Mouse (Mus musculus) hindbrain, embryonic 13.5 days (tissue): Measurements from ENCODE around the gene Mkrn3. TPM values are rescaled to one million over a fixed set of nuclear protein-coding genes. Genes with fewer than 3 reads are reported as not detected.

Source experiments
- ATAC-seq: fragments of 200-750 bp; cut with Nextera tagmentation; 2 replicates; pipeline ENCODE4 v1.8.0; 2017; ENCODE audit warnings: moderate TSS enrichment; ENCODE audit not compliant: low FRiP score
- H3K27ac ChIP-seq: fragments of 300-500 bp; sonication (generic); 2 replicates; pipeline ENCODE4 v1.5.1; 2015; ENCODE audit warnings: inconsistent platforms, mild to moderate bottlenecking, moderate library complexity
- H3K27me3 ChIP-seq: fragments of 300-500 bp; sonication (generic); 2 replicates; pipeline ENCODE4 v1.6.1; 2015; ENCODE audit warnings: mild to moderate bottlenecking, inconsistent platforms
- H3K36me3 ChIP-seq: fragments of 300-500 bp; sonication (generic); 2 replicates; pipeline ENCODE4 v1.6.1; 2015; ENCODE audit warnings: mild to moderate bottlenecking, inconsistent platforms
- H3K4me1 ChIP-seq: fragments of 300-500 bp; sonication (generic); replicated peaks from 2 replicates; pipeline ENCODE4 v1.6.1; 2015; ENCODE audit warnings: inconsistent platforms
- H3K4me2 ChIP-seq: fragments of 300-500 bp; sonication (generic); 2 replicates; pipeline ENCODE4 v1.6.1; 2015; ENCODE audit warnings: inconsistent platforms, mild to moderate bottlenecking, moderate library complexity
- H3K4me3 ChIP-seq: fragments of 300-500 bp; sonication (generic); 2 replicates; pipeline ENCODE4 v1.5.1; 2015; ENCODE audit warnings: mild to moderate bottlenecking, inconsistent platforms
- H3K9ac ChIP-seq: fragments of 300-500 bp; sonication (generic); 2 replicates; pipeline ENCODE4 v1.6.1; 2015; ENCODE audit warnings: mild to moderate bottlenecking, inconsistent platforms
- H3K9me3 ChIP-seq: fragments of 300-500 bp; sonication (generic); 2 replicates; pipeline ENCODE4 v1.6.1; 2016; ENCODE audit warnings: inconsistent platforms
- WGBS: fragments of 180-500 bp; shearing (Covaris S2); methylation state at CpG from one replicate; pipeline ENCODE4 v1.1.7; 2015; 5-methylcytosine and 5-hydroxymethylcytosine counted together
- polyA plus RNA-seq: library from polyadenylated mRNA; unstranded; fragments of >200 nt; fragmentation: Nextera tagmentation; extraction: Ambion mirVana; gene quantifications from 2 replicates; pipeline ENCODE4 v1.2.1, GENCODE M21; 2015

Gene Mkrn3
- polyA plus RNA-seq, 1 experiment from 2014 or later = 19.4 TPM

DNA sequence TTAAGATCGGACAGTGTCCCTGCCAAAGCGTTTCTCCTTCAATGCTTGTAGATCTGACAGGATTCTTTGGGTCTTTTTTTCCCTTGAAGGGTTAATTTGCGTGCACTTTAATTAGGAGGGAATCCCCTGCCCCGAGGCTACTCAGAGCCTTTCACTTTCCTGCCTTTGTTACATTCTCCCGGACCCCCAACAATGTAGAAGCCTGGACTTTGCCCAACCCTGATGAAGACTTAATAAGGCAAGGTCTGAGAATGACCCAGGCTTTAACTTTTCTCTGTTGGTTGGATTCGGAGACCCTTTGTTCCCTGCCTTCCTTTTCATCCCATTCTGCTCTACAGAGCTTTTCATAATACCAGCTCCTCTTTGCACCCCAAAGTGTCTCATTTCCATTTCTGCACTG is 627 bp upstream of the Mkrn3 start:
- ATAC-seq = peak; percentile 41
- WGBS = 46% methylated on average over 6 of the region's 6 CpGs

DNA sequence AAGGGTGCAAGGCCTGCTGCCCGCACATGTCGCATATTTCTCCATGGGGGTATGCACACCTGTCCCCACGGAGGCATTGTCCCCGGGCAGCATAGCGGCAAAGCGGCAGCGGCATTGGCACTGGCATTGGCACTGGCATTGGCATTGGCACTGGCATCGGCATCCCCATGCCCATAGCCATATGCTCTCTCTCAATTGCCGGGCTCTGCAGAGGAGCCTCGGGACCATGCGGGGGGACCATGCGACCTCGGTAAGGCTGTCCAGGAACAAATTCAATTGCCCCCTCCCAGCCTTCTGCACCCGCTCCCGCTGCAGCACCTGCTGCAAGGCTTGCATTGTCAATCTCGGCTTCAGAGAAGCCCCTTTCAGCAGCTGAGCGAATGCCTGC is 840 bp downstream of the Mkrn3 start:
- Histone ChIP-seq H3K9ac (peak overlapping the region; percentile 86), H3K36me3 (no peaks in the 10 kb centered on the region), H3K4me1 (peaks cover 4% of the 10 kb centered on the region; the same call in 1 of the 2 replicates), H3K27ac (peak overlapping the region; percentile 94), H3K27me3 (no peaks in the 10 kb centered on the region), H3K4me2 (peak overlapping the region; percentile 77), H3K4me3 (peak overlapping the region; percentile 68), H3K9me3 (peaks cover 11% of the 10 kb centered on the region; the same call in 1 of the 2 replicates)
- WGBS = 48% methylated on average over 17 of the region's 17 CpGs
- no peak for ATAC-seq

More for the DNA sequence above, 627 bp upstream of the Mkrn3 start:
- Histone ChIP-seq H3K4me2 (peak overlapping the region; percentile 49), H3K27ac (peak overlapping the region; percentile 93), H3K27me3 (no peaks in the 10 kb centered on the region), H3K4me1 (peaks cover 4% of the 10 kb centered on the region; the same call in 1 of the 2 replicates), H3K9me3 (peaks cover 11% of the 10 kb centered on the region; the same call in 1 of the 2 replicates), H3K9ac (peak overlapping the region; percentile 70), H3K4me3 (peak overlapping the region; percentile 68), H3K36me3 (no peaks in the 10 kb centered on the region)

DNA sequence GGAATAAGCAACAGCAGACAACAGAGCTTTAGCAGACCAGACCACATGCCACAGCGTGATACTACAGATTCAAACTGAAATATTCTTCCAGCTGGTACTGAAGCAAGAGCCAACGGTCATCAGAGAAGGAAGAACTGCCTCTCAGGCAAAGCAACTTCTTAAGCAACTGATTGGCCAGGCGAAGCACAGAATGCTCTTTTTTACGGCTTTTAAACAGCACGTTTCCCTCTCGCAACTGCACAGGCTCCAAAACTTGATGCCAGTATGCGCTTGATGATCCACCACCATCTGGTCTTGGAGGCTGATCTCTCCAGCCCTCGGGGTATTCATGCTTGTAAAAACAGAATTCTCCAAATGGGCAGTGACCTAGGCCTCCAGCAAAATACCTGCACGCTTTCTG is 1.6 kb downstream of the Mkrn3 start:
- Histone ChIP-seq H3K27ac (peak overlapping the region; percentile 94), H3K4me3 (peak overlapping the region; percentile 68), H3K9ac (peak overlapping the region; percentile 86), H3K4me1 (peaks cover 4% of the 10 kb centered on the region; the same call in 1 of the 2 replicates), H3K27me3 (no peaks in the 10 kb centered on the region), H3K4me2 (peak overlapping the region; percentile 77), H3K36me3 (no peaks in the 10 kb centered on the region), H3K9me3 (peaks cover 11% of the 10 kb centered on the region; the same call in 1 of the 2 replicates)
- ATAC-seq = no peak
- WGBS = 49% methylated on average over 9 of the region's 9 CpGs

DNA sequence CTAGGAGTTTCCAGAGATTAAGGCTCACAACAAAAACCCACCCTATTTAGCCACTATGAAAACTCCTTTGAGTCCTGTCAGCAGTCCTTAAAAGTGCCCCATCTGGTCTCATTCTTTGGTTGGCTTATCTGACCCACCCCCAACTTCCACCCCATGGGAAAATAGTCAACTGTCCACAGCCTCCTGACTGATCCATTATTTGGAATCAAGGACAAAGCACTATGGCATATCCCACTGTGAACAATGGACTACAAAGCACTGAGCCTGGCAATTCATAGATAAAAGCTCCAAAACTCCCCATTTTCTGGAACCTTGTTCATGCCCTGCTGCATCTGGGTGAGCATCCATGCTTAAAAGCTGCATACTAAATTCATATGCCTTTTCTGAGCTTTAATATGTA is 3.8 kb downstream of the Mkrn3 start:
- peak overlapping the region; percentile 33 for H3K4me2 ChIP-seq
- H3K36me3 ChIP-seq = no peaks in the 10 kb centered on the region
- peak overlapping the region; percentile 15; the same call in 1 of the 2 replicates for H3K9ac ChIP-seq
- peak overlapping the region; percentile 66 for H3K27ac ChIP-seq
- H3K4me1 ChIP-seq = peaks cover 4% of the 10 kb centered on the region; the same call in 1 of the 2 replicates
- peaks cover 16% of the 10 kb centered on the region; the same call in 1 of the 2 replicates for H3K9me3 ChIP-seq
- H3K4me3 ChIP-seq = peak overlapping the region; percentile 14
- ATAC-seq = no peak
- H3K27me3 ChIP-seq = no peaks in the 10 kb centered on the region

DNA sequence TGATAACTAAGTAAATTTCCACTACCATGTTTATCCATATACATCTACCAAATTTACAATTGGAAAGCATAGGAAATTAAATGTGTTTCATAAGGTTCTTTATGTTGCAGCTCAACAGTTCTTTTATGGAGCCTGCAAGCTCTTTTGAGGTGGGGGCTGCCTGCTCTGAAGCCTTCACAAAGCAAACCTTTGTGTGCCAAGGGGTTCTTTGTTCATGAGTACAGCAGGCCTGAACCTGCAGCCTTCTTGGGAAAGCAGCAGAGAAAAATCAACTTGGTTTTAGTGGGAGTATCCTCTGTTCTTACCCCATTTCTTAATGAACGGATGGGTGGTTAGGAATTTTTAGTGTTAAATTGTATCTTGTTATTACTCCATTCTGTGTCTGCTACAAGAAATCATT is 4.7 kb downstream of the Mkrn3 start:
- no peak overlapping the region for H3K4me3 ChIP-seq
- peak overlapping the region; percentile 71 for H3K27ac ChIP-seq
- WGBS = 33% methylated on average over 1 of the region's 1 CpGs
- no peak overlapping the region for H3K4me2 ChIP-seq
- H3K27me3 ChIP-seq = no peaks in the 10 kb centered on the region
- peaks cover 17% of the 10 kb centered on the region; the same call in 1 of the 2 replicates for H3K9me3 ChIP-seq
- no peak overlapping the region for H3K9ac ChIP-seq
- no peaks in the 10 kb centered on the region for H3K36me3 ChIP-seq
- peaks cover 4% of the 10 kb centered on the region; the same call in 1 of the 2 replicates for H3K4me1 ChIP-seq
- no peak for ATAC-seq

DNA sequence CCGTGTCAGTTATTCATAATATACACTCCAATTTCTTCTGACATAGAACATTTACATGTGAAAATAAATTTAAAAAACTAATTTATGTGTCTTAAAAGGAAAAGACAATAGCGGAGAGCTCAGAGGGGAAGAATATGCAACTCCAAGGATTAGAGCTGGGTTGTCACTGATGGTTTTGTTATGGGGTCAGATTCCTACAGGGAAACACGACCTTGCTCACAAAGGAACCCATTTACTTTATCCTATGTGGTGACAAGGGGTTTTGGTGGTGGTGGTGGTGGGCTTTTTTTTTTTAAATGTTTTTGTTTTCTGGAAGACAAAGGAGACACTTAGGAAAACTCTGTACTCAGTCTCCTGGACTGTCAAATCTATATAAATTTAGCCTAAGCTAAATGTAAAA is 12.1 kb downstream of the Mkrn3 start:
- H3K27me3 ChIP-seq = no peaks in the 10 kb centered on the region
- no peak overlapping the region for H3K9ac ChIP-seq
- 0 out of 2 replicates have a peak, but pooled peaks cover 9% of the 10 kb centered on the region for H3K4me1 ChIP-seq
- H3K9me3 ChIP-seq = peaks cover 5% of the 10 kb centered on the region; the same call in 1 of the 2 replicates
- H3K27ac ChIP-seq = no peak overlapping the region
- WGBS = 45% methylated on average over 3 of the region's 3 CpGs
- no peak overlapping the region for H3K4me3 ChIP-seq
- ATAC-seq = no peak
- no peak overlapping the region for H3K4me2 ChIP-seq
- H3K36me3 ChIP-seq = no peaks in the 10 kb centered on the region

DNA sequence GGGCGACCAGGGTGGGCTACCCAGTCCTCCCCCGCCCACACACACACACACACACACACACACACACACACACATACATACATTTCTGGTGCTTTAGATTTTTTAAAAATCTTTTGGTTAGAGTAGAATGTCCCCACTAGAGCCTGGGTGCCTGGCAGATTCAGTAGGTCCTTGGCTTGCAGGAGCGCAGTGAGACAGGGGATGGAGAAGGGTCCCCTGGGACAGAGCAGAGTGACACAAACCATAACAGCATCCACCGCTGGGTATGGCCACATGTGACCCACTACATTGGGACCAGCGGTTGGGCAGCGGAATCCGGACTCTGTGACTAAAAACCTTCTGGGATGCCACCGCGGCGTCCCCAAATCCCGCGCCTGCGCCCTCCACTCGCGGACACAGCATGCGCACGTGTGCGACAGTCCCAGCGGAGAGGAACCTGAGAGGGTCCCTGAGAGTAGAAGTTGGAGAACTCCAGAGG is 13.3 kb downstream of the Mkrn3 start:
- peak; percentile 52; the same call in 1 of the 2 replicates for ATAC-seq
- WGBS = 40% methylated on average over 19 of the region's 19 CpGs
- Histone ChIP-seq H3K9me3 (peaks cover 5% of the 10 kb centered on the region; the same call in 1 of the 2 replicates), H3K4me3 (peak overlapping the region; percentile 37), H3K27ac (no peak overlapping the region), H3K36me3 (no peaks in the 10 kb centered on the region), H3K9ac (peak overlapping the region; percentile 51), H3K4me2 (peak overlapping the region; percentile 57), H3K27me3 (no peaks in the 10 kb centered on the region), H3K4me1 (0 out of 2 replicates have a peak, but pooled peaks cover 9% of the 10 kb centered on the region)

DNA sequence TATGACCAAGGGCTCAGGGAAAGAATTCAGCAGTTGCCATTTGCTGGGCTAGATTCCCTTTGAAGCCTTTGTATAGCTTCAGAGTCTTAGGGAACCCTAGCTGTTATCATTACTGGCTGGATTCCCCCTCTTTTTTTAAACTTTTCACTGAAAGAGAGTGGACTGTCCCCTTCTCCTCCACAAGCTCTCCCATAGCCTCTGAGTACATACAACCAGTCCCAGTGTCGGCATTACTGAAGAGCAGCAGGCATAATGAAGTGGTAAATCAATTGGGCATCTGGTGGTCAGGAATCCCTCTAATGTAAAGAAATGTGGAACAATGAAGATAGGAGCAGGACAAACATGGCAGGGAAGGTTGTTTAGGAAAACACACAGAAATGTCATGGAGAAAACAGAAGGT is 27.7 kb downstream of the Mkrn3 start:
- Histone ChIP-seq H3K4me1 (no peaks in the 10 kb centered on the region), H3K36me3 (no peaks in the 10 kb centered on the region), H3K4me3 (no peak overlapping the region), H3K27me3 (no peaks in the 10 kb centered on the region), H3K9me3 (peaks cover 6% of the 10 kb centered on the region; the same call in 1 of the 2 replicates), H3K4me2 (no peak overlapping the region), H3K9ac (no peak overlapping the region), H3K27ac (no peak overlapping the region)
- no peak for ATAC-seq
- WGBS = 59% methylated on average over 1 of the region's 1 CpGs

DNA sequence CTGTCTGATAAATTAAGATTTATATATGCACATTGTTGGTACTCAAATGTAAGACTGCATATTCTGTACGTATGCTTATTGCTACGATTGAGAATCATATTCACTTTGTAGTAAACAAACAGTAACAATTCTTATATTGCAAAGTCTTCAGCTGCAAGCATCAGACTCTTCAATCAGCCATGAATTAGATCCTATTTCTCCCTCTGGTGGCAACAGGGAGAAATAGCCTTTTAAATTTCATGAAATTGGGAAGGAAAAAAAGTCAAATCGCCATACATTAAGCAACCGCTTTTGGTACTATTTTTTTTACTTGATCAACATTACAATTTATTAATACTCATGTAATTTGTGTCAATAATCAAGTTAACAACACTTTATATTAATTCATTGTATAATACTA is 31.6 kb downstream of the Mkrn3 start:
- no peak for ATAC-seq
- no peak overlapping the region for H3K4me2 ChIP-seq

DNA sequence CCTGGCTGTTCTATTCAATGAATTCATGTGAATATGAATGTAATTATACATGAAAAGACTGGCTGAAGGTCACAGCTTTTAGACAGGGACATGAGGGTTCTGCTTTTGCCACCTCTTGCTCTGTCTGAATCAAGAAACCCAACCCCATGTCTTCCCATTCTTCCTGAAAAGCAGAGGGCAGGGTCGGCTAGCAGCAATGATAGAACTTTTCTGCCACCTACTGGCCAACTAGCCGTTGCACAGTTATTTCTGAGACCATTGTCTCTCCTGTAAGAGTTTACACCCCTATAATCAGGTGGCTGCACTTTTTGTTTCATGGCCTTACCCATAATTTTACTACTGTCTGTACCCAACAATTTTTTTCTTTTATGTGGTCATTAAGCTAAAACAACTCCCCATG is 37.5 kb downstream of the Mkrn3 start:
- H3K9ac ChIP-seq = no peak overlapping the region
- no peaks in the 10 kb centered on the region for H3K27me3 ChIP-seq
- no peak overlapping the region for H3K4me2 ChIP-seq
- peaks cover 6% of the 10 kb centered on the region for H3K36me3 ChIP-seq
- H3K27ac ChIP-seq = no peak overlapping the region
- H3K4me1 ChIP-seq = peaks cover 27% of the 10 kb centered on the region
- peak; percentile 48; the same call in 1 of the 2 replicates for ATAC-seq
- no peak overlapping the region for H3K4me3 ChIP-seq
- WGBS = 11% methylated on average over 2 of the region's 2 CpGs
- peaks cover 15% of the 10 kb centered on the region; the same call in 1 of the 2 replicates for H3K9me3 ChIP-seq

More for the DNA sequence above, 31.6 kb downstream of the Mkrn3 start:
- Histone ChIP-seq H3K4me1 (no peaks in the 10 kb centered on the region), H3K27me3 (no peaks in the 10 kb centered on the region), H3K36me3 (no peaks in the 10 kb centered on the region), H3K9me3 (peaks cover 6% of the 10 kb centered on the region; the same call in 1 of the 2 replicates), H3K27ac (no peak overlapping the region), H3K4me3 (no peak overlapping the region), H3K9ac (no peak overlapping the region)
- WGBS = 50% methylated on average over 4 of the region's 4 CpGs

DNA sequence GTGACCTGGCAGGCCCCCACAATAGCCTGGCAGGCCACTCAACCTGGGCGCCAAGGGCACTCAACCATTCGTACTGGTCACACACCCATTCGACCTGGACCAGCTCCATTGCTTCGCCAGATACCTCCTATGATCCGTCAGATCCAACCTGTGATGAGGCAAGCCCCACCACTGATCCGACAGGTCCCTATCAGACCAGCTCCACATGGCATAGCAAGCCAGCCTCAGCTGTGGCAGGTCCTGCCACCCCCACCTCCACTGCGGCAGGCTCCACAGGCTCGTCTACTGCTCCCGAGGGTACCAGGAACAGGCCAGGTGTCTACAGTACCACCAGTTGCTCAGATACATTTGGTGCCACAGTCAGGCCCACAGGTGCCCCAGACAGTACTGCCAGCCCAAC is 41.4 kb downstream of the Mkrn3 start:
- peaks cover 14% of the 10 kb centered on the region; the same call in 1 of the 2 replicates for H3K9me3 ChIP-seq
- peaks cover 29% of the 10 kb centered on the region for H3K4me1 ChIP-seq
- H3K27ac ChIP-seq = 0 out of 2 replicates have a peak overlapping the region, but pooled peaks have one; percentile 52
- WGBS = 81% methylated on average over 9 of the region's 9 CpGs
- H3K4me2 ChIP-seq = peak overlapping the region; percentile 61
- H3K9ac ChIP-seq = peak overlapping the region; percentile 88
- H3K27me3 ChIP-seq = no peaks in the 10 kb centered on the region
- H3K4me3 ChIP-seq = peak overlapping the region; percentile 63
- no peak for ATAC-seq
- H3K36me3 ChIP-seq = peaks cover 6% of the 10 kb centered on the region

DNA sequence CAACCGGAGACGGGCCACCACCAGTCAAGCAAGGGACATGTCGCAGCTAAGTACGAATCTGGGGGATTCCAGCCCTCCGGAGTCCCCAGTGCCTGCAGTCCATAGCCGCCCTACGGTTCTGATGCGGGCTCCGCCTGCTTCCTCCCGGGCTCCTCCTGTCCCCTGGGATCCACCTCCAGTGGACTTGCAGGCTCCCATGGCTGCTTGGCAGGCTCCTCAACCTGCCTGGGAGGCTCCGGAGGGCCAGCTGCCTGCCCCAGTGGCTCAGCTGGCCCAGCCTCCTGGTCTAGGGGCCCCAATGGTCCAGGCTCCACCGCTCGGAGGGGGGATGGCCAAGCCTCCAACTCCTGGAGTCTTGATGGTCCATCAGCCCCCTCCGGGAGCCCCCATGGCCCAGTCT is 42.6 kb downstream of the Mkrn3 start:
- Histone ChIP-seq H3K4me1 (peaks cover 29% of the 10 kb centered on the region), H3K4me2 (peak overlapping the region; percentile 61), H3K27me3 (no peaks in the 10 kb centered on the region), H3K9ac (peak overlapping the region; percentile 88), H3K9me3 (peaks cover 14% of the 10 kb centered on the region), H3K27ac (peak overlapping the region; percentile 83), H3K36me3 (peaks cover 6% of the 10 kb centered on the region), H3K4me3 (peak overlapping the region; percentile 63)
- 30% methylated on average over 14 of the region's 14 CpGs for WGBS
- ATAC-seq = peak; percentile 54
